13 mouse cellular contexts compared by ENCODE assay signal in genomic region chr4:110051872-110052271, GRCm38 (mm10).
DNase-seq lines count a peak whose midpoint lies in the region; ATAC-seq and TF ChIP-seq lines count a peak whose summit lies in the region.
"Had no signal": no experiment of that assay in that cellular context is flagged by ENCODE, and none has a peak within 500 bp of the region (broad histone marks: within the 10 kb centered on the region; RNA-seq: fewer than 3 reads in every experiment).

No protein-coding gene starts in this region.

- 10% methylated on average over 10 of the region's 10 CpGs for WGBS in kidney, postnatal 0 days
- WGBS in kidney, adult 2 months = 30% methylated on average over 10 of the region's 10 CpGs
- WGBS in embryonic facial prominence, embryonic 10.5 days = 51% methylated on average over 10 of the region's 10 CpGs
- WGBS in midbrain, embryonic 16.5 days = 57% methylated on average over 10 of the region's 10 CpGs

- peak; percentile 44 for DNase-seq in kidney, postnatal 0 days (ENCODE audit: low spot score)
- no peak for DNase-seq in kidney, adult 2 months
- peak; percentile 13 for DNase-seq in brain, embryonic 14.5 days (ENCODE audit: low read depth)
- peak; percentile 18 for DNase-seq in embryonic facial prominence, embryonic 10.5 days (ENCODE audit: low spot score)
- no peak for DNase-seq in frontal cortex, postnatal 10 days (ENCODE audit: low spot score in 2 of 2)
- DNase-seq in left cerebral cortex, adult 9 months (ENCODE audit: low spot score in 2 of 2) = no peak
- no peak for DNase-seq in frontal cortex, postnatal 36 days (ENCODE audit: low spot score in 2 of 2)
- DNase-seq: cerebellum, postnatal 14 days; lung, postnatal 14 days had no signal

- H3K27ac ChIP-seq in kidney, postnatal 0 days = no peak overlapping the region
- no peak overlapping the region for H3K27ac ChIP-seq in kidney, adult 2 months (ENCODE audit: insufficient read depth, low read depth, low read length)
- H3K27ac ChIP-seq in embryonic facial prominence, embryonic 10.5 days (replicated peaks) = no peak overlapping the region
- H3K27ac ChIP-seq in midbrain, embryonic 16.5 days (ENCODE audit: low read length) = peak overlapping the region; percentile 69; the same call in 1 of the 2 replicates
- H3K27ac ChIP-seq: forebrain, embryonic 15.5 days; intestine, embryonic 15.5 days had no signal

- ATAC-seq in kidney, postnatal 0 days (replicated peaks; ENCODE audit: low FRiP score, low read depth) = no peak
- ATAC-seq in midbrain, embryonic 16.5 days = no peak
- ATAC-seq: CD4-positive, CD25-positive, alpha-beta regulatory T cell, adult 4 months had no signal

- H3K9ac ChIP-seq in kidney, postnatal 0 days (ENCODE audit: low read depth, low read length) = no peak overlapping the region
- H3K9ac ChIP-seq in midbrain, embryonic 16.5 days (ENCODE audit: low read depth, low read length) = no peak overlapping the region

- H3K4me1 ChIP-seq in kidney, postnatal 0 days (replicated peaks; ENCODE audit: insufficient read depth, low read length) = peaks cover 6% of the 10 kb centered on the region; the same call in 1 of the 2 replicates
- no peaks in the 10 kb centered on the region for H3K4me1 ChIP-seq in kidney, adult 2 months (ENCODE audit: control insufficient read depth, insufficient read depth, low read length)
- H3K4me1 ChIP-seq in embryonic facial prominence, embryonic 10.5 days = peaks cover 17% of the 10 kb centered on the region
- H3K4me1 ChIP-seq in midbrain, embryonic 16.5 days (ENCODE audit: control insufficient read depth, insufficient read depth, low read length) = peaks cover 7% of the 10 kb centered on the region; the same call in 1 of the 2 replicates

- no peaks in the 10 kb centered on the region for H3K36me3 ChIP-seq in kidney, postnatal 0 days (ENCODE audit: insufficient read depth, low read length)
- H3K36me3 ChIP-seq in kidney, adult 2 months (ENCODE audit: control insufficient read depth, insufficient read depth, low read length) = no peaks in the 10 kb centered on the region
- H3K36me3 ChIP-seq in embryonic facial prominence, embryonic 10.5 days (replicated peaks) = no peaks in the 10 kb centered on the region
- H3K36me3 ChIP-seq in midbrain, embryonic 16.5 days (ENCODE audit: control insufficient read depth, insufficient read depth, low read length) = no peaks in the 10 kb centered on the region
- H3K36me3 ChIP-seq: forebrain, embryonic 15.5 days; intestine, embryonic 15.5 days had no signal

- no peak for TF ChIP-seq CTCF in kidney, postnatal 0 days (IDR thresholded peaks at IDR 0.05; ENCODE audit: low read depth)
- no peak for TF ChIP-seq CTCF in kidney, adult 2 months (conservative IDR thresholded peaks at IDR 0.05; ENCODE audit: insufficient read depth, insufficient read length, low read depth, low read length)
- no peak for TF ChIP-seq CTCF in brain, embryonic 14.5 days (IDR thresholded peaks at IDR 0.05; ENCODE audit: borderline replicate concordance, extremely low read depth, insufficient read depth, insufficient read length)

- no peak for TF ChIP-seq POLR2A in kidney, adult 2 months (IDR thresholded peaks at IDR 0.05; ENCODE audit: low read depth, low read length)
- TF ChIP-seq POLR2A in brain, embryonic 14.5 days (IDR thresholded peaks at IDR 0.05; ENCODE audit: borderline replicate concordance, extremely low read depth, insufficient read depth, insufficient read length, poor library complexity, severe bottlenecking) = no peak

- H3K4me2 ChIP-seq in kidney, postnatal 0 days (ENCODE audit: low read length) = no peak overlapping the region
- H3K4me2 ChIP-seq in midbrain, embryonic 16.5 days (ENCODE audit: low read length) = no peak overlapping the region

- no peak overlapping the region for H3K4me3 ChIP-seq in kidney, postnatal 0 days (replicated peaks; ENCODE audit: low read depth, low read length)
- no peak overlapping the region for H3K4me3 ChIP-seq in kidney, adult 2 months (ENCODE audit: insufficient read depth, low read depth, low read length)
- H3K4me3 ChIP-seq in embryonic facial prominence, embryonic 10.5 days = no peak overlapping the region
- H3K4me3 ChIP-seq in midbrain, embryonic 16.5 days (ENCODE audit: low read depth, low read length) = no peak overlapping the region

- no peaks in the 10 kb centered on the region for H3K27me3 ChIP-seq in kidney, postnatal 0 days (ENCODE audit: insufficient read depth, low read length)
- H3K27me3 ChIP-seq in kidney, adult 2 months (replicated peaks; ENCODE audit: control insufficient read depth, insufficient read depth, low read length) = no peaks in the 10 kb centered on the region
- H3K27me3 ChIP-seq in embryonic facial prominence, embryonic 10.5 days (replicated peaks; ENCODE audit: low read depth, poor library complexity, severe bottlenecking) = peaks cover 18% of the 10 kb centered on the region
- H3K27me3 ChIP-seq in midbrain, embryonic 16.5 days (ENCODE audit: control insufficient read depth, insufficient read depth, low read depth, low read length) = no peaks in the 10 kb centered on the region
- H3K27me3 ChIP-seq: forebrain, embryonic 15.5 days; intestine, embryonic 15.5 days had no signal

- H3K9me3 ChIP-seq in kidney, postnatal 0 days (replicated peaks; ENCODE audit: low read length) = no peaks in the 10 kb centered on the region
- H3K9me3 ChIP-seq in embryonic facial prominence, embryonic 10.5 days = no peaks in the 10 kb centered on the region
- H3K9me3 ChIP-seq in midbrain, embryonic 16.5 days (replicated peaks; ENCODE audit: control insufficient read depth, low read length, poor library complexity, severe bottlenecking) = no peaks in the 10 kb centered on the region
- H3K9me3 ChIP-seq: forebrain, embryonic 15.5 days; intestine, embryonic 15.5 days had no signal

Comparison
In these comparisons a context has a peak if more than half of its experiments do, and no peak if none do; other contexts are left out.
1. DNase-seq: peak in kidney, postnatal 0 days (single experiment), brain, embryonic 14.5 days (single experiment) and embryonic facial prominence, embryonic 10.5 days (single experiment); none in kidney, adult 2 months (single experiment), frontal cortex, postnatal 10 days (0 of 2), left cerebral cortex, adult 9 months (0 of 2) and frontal cortex, postnatal 36 days (0 of 2).